Mouse (Mus musculus) liver, embryonic 15.5 days (tissue): Measurements from ENCODE around the gene Larp1b. TPM values are rescaled to one million over a fixed set of nuclear protein-coding genes. Genes with fewer than 3 reads are reported as not detected.

Experiments used
- ATAC-seq: fragments of 200-750 bp; cut with Nextera tagmentation; 2 replicates; pipeline ENCODE4 v1.8.0; 2017; ENCODE audit warnings: moderate number of reproducible peaks, mild to moderate bottlenecking, moderate library complexity; ENCODE audit not compliant: insufficient read depth
- H3K27ac ChIP-seq: fragments of 300-500 bp; sonication (generic); replicated peaks from 2 replicates; pipeline ENCODE4 v1.5.1; 2015; ENCODE audit warnings: mild to moderate bottlenecking, inconsistent platforms
- H3K27me3 ChIP-seq: fragments of 300-500 bp; sonication (generic); 2 replicates; pipeline ENCODE4 v1.6.1; 2015; ENCODE audit warnings: mild to moderate bottlenecking, inconsistent platforms
- H3K36me3 ChIP-seq: fragments of 300-500 bp; sonication (generic); replicated peaks from 2 replicates; pipeline ENCODE4 v1.6.1; 2015; ENCODE audit warnings: moderate library complexity, mild to moderate bottlenecking, inconsistent platforms
- H3K4me1 ChIP-seq: fragments of 300-500 bp; sonication (generic); replicated peaks from 2 replicates; pipeline ENCODE4 v1.6.1; 2015; ENCODE audit warnings: inconsistent platforms
- H3K4me2 ChIP-seq: fragments of 300-500 bp; sonication (generic); 2 replicates; pipeline ENCODE4 v1.6.1; 2015; ENCODE audit warnings: moderate library complexity, mild to moderate bottlenecking, inconsistent platforms
- H3K4me3 ChIP-seq: fragments of 300-500 bp; sonication (generic); replicated peaks from 2 replicates; pipeline ENCODE4 v1.5.1; 2015; ENCODE audit warnings: mild to moderate bottlenecking, inconsistent platforms
- H3K9ac ChIP-seq: fragments of 300-500 bp; sonication (generic); 2 replicates; pipeline ENCODE4 v1.6.1; 2015; ENCODE audit warnings: moderate library complexity, mild to moderate bottlenecking, inconsistent platforms
- H3K9me3 ChIP-seq: fragments of 300-500 bp; sonication (generic); replicated peaks from 2 replicates; pipeline ENCODE4 v1.6.1; 2016; ENCODE audit warnings: inconsistent platforms
- WGBS: fragments of 180-500 bp; shearing (Covaris S2); methylation state at CpG from one replicate; pipeline ENCODE4 v1.1.7; 2015; ENCODE audit warnings: mixed read lengths; ENCODE audit not compliant: insufficient replicate concordance; 5-methylcytosine and 5-hydroxymethylcytosine counted together
- polyA plus RNA-seq: library from polyadenylated mRNA; unstranded; fragments of >200 nt; fragmentation: Nextera tagmentation; extraction: Ambion mirVana; gene quantifications from 2 replicates; pipeline ENCODE4 v1.2.1, GENCODE M21; 2015

Larp1b gene
- polyA plus RNA-seq, 1 experiment from 2014 or later = 6.5 TPM

- Histone ChIP-seq H3K4me2 (no peak overlapping the region), H3K9ac (no peak overlapping the region), H3K4me1 (no peaks in the 10 kb centered on the region), H3K36me3 (no peaks in the 10 kb centered on the region), H3K27me3 (no peaks in the 10 kb centered on the region), H3K9me3 (no peaks in the 10 kb centered on the region), H3K4me3 (no peak overlapping the region), H3K27ac (no peak overlapping the region)
- 61% methylated on average over 6 of the region's 6 CpGs for WGBS
- no peak for ATAC-seq
Observed at GRCm38 (mm10) chr3:41021980-41022379, 72.4 kb downstream of the Larp1b start.

DNA sequence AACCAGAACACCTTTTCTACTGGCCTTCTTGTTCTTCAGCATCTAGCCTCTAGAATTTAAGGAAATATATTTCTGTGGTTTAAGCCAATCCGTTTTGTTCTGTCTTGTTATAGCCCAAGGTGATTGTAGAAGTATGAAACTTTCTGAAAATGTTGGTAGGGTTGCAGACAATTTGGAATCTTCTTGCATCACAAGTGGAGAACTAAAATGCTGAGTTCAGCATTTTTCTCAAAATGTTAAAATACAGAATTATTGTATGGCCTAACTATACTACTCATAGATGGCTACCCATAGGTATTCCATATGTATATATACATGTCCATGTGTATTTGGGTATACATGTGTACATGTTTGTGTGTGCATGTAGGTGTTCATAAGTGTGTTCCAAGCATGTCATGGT, 81.1 kb downstream of the Larp1b start:
- no peaks in the 10 kb centered on the region for H3K9me3 ChIP-seq
- no peaks in the 10 kb centered on the region for H3K4me1 ChIP-seq
- WGBS = 56% methylated on average over 1 of the region's 1 CpGs
- no peak overlapping the region for H3K9ac ChIP-seq
- no peak overlapping the region for H3K27ac ChIP-seq
- no peaks in the 10 kb centered on the region for H3K27me3 ChIP-seq
- H3K36me3 ChIP-seq = no peaks in the 10 kb centered on the region
- no peak for ATAC-seq
- H3K4me3 ChIP-seq = no peak overlapping the region
- no peak overlapping the region for H3K4me2 ChIP-seq

GRCm38 (mm10) chr3:41031286-41032210, 81.9 kb downstream of the Larp1b start:
- H3K27ac ChIP-seq = no peak overlapping the region
- no peaks in the 10 kb centered on the region for H3K9me3 ChIP-seq
- no peak overlapping the region for H3K4me3 ChIP-seq
- WGBS = 55% methylated on average over 12 of the region's 12 CpGs
- H3K9ac ChIP-seq = no peak overlapping the region
- H3K4me1 ChIP-seq = no peaks in the 10 kb centered on the region
- no peaks in the 10 kb centered on the region for H3K36me3 ChIP-seq
- no peaks in the 10 kb centered on the region for H3K27me3 ChIP-seq
- no peak overlapping the region for H3K4me2 ChIP-seq
- ATAC-seq = no peak

DNA sequence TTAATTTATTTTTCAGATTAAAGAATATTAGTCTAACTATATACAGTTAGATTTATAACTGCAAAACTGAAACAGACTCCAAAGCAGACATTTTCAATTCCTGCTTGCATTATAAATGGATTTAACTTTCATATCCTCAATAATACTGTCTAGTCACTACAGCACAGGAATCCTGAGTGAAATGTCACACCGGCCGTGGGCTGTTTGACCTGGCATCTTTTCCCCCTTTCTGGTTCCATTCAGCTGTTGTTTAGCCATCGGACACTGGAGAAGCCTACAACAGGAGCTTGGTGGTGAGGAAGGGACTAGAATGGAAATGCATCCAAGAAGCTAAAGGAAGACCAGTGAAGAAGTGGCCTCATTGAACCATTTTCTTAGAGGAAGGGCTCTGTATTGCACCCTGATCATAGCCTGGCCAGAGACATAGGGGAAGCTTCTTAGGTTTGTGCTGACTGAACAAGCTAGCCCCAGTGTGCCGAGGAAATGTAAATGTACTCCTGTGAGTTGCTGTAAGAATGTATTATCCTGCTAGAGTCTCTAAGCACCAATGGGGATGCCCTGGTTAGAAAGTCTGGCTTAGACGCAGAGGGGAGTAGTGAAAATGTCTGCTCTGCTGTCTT, 88.8 kb downstream of the Larp1b start:
- H3K9ac ChIP-seq = no peak overlapping the region
- H3K36me3 ChIP-seq = no peaks in the 10 kb centered on the region
- no peak overlapping the region for H3K4me2 ChIP-seq
- ATAC-seq = no peak
- H3K27ac ChIP-seq = no peak overlapping the region
- WGBS = 61% methylated on average over 5 of the region's 5 CpGs
- H3K9me3 ChIP-seq = no peaks in the 10 kb centered on the region
- no peaks in the 10 kb centered on the region for H3K4me1 ChIP-seq
- no peak overlapping the region for H3K4me3 ChIP-seq
- no peaks in the 10 kb centered on the region for H3K27me3 ChIP-seq

DNA sequence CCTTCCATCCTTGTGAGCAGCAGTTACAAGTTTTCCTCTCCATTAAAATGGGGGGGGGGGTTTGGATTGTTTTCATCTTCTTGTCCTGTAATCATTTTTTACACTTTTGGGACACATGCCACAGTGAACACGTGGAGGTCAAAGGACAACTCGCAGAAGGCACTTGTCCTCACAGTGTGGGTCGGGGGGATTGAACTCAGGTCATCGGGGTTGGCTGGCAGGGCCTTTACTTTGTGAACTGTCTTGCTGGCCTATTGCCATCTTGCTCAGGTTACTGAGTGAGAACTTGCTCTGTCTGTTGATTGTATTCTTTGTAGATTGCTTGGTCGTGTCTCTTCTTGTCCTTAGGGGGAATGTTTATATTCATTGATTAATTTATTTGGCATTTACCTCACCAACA, 91.6 kb downstream of the Larp1b start:
- no peaks in the 10 kb centered on the region for H3K36me3 ChIP-seq
- no peak overlapping the region for H3K9ac ChIP-seq
- WGBS = 61% methylated on average over 5 of the region's 5 CpGs
- H3K27ac ChIP-seq = no peak overlapping the region
- no peak overlapping the region for H3K4me2 ChIP-seq
- H3K4me1 ChIP-seq = no peaks in the 10 kb centered on the region
- no peaks in the 10 kb centered on the region for H3K27me3 ChIP-seq
- H3K4me3 ChIP-seq = no peak overlapping the region
- no peak for ATAC-seq
- no peaks in the 10 kb centered on the region for H3K9me3 ChIP-seq

DNA sequence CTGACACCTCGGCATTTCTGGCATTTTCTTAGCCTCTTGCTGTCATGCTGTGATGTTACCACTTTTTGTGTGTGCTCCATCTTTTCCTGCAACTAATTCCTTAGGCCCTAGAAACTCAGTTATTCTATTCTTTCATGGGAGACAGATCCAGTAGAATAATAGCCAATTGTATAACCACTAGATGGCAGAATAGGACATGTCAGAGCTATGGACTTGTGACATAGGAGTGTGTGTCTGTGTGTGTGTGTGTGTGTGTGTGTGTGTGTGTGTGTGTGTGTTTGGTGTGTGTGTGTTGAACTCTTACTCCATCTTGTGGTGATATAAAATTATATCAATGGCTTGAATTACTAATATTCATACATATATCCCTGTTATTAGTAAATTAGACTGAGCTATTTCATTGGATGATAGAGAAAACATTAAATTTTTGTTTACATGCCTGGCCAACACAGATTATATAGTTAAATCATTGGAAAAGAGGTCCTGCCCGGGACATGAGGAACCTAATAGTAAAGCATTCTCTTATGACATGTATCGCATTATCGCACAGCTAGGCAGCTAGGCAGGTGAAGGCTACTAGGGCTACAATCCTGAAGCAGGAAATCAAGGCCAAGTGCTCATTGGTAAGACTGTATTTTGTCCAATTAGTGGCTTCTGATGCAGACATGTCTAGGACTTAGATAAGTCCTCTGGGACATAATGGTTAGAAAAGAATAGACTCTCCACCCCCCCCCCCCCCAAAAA, 92.7 kb downstream of the Larp1b start:
- 59% methylated on average over 4 of the region's 4 CpGs for WGBS
- ATAC-seq = no peak
- Histone ChIP-seq H3K27ac (no peak overlapping the region), H3K4me1 (no peaks in the 10 kb centered on the region), H3K9ac (no peak overlapping the region), H3K36me3 (no peaks in the 10 kb centered on the region), H3K4me2 (no peak overlapping the region), H3K9me3 (no peaks in the 10 kb centered on the region), H3K4me3 (no peak overlapping the region), H3K27me3 (no peaks in the 10 kb centered on the region)

DNA sequence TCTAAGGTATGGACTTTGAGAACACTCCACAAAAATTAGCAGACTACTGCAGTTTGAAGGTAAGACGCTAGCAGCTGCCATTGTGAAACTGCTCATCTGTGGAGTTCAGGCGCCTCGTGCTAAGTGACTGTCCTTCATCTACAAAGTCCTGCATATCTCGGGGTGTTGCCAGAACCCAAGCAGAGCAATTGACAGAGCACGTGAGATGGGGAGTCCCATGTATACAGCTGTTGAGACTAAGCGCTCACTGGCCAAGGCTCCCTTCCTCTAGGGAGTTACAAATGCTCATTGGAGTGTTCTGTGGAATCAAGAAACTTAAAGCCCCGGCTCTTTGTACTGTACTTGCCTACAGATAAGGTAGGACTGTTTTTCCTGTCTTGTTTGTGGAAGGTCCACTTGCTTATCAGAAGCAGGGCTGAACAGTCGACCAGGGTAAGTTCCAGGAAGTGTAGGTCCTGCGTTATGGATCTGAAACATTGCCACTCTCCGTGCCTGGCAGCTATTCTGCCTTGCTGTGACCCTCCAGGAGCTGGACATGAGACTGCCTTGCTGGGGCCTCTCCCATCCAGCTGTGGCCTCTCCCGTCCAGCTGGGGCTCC, 94.2 kb downstream of the Larp1b start:
- Histone ChIP-seq H3K36me3 (no peaks in the 10 kb centered on the region), H3K4me1 (no peaks in the 10 kb centered on the region), H3K9me3 (no peaks in the 10 kb centered on the region), H3K27me3 (no peaks in the 10 kb centered on the region), H3K9ac (no peak overlapping the region), H3K4me3 (no peak overlapping the region), H3K27ac (no peak overlapping the region), H3K4me2 (no peak overlapping the region)
- 36% methylated on average over 11 of the region's 11 CpGs for whole genome bisulfite sequencing
- ATAC-seq = 0 out of 2 replicates have a peak, but pooled peaks have one; percentile 18

- Histone ChIP-seq H3K9me3 (no peaks in the 10 kb centered on the region), H3K36me3 (no peaks in the 10 kb centered on the region), H3K4me1 (no peaks in the 10 kb centered on the region), H3K9ac (no peak overlapping the region), H3K4me2 (no peak overlapping the region), H3K27me3 (no peaks in the 10 kb centered on the region), H3K4me3 (no peak overlapping the region), H3K27ac (no peak overlapping the region)
- ATAC-seq = no peak
- 62% methylated on average over 6 of the region's 6 CpGs for WGBS
Observed at GRCm38 (mm10) chr3:41047838-41048237, 98.2 kb downstream of the Larp1b start.

DNA sequence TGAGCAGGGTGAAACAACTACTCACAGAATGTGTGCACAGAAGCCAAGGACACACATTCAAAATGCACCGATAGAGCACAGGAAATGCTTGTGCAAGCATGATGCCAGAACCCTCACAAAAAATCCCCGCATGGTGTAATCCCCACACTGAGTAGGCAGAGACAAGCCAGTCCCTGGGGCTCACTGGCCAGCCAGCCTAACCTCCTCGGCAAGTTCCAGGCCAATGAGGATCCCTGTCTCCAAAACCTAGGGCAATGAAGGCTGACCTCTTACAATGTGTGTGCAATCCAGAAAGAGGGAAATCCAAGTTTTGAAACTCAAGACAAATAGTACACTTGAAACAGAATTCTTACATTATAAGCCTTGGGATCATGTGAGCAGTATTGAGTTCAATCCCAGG, 103.7 kb downstream of the Larp1b start:
- H3K4me3 ChIP-seq = no peak overlapping the region
- no peak overlapping the region for H3K27ac ChIP-seq
- H3K27me3 ChIP-seq = no peaks in the 10 kb centered on the region
- H3K36me3 ChIP-seq = no peaks in the 10 kb centered on the region
- H3K9me3 ChIP-seq = no peaks in the 10 kb centered on the region
- H3K9ac ChIP-seq = no peak overlapping the region
- no peaks in the 10 kb centered on the region for H3K4me1 ChIP-seq
- ATAC-seq = no peak
- 53% methylated on average over 3 of the region's 3 CpGs for WGBS
- H3K4me2 ChIP-seq = no peak overlapping the region

DNA sequence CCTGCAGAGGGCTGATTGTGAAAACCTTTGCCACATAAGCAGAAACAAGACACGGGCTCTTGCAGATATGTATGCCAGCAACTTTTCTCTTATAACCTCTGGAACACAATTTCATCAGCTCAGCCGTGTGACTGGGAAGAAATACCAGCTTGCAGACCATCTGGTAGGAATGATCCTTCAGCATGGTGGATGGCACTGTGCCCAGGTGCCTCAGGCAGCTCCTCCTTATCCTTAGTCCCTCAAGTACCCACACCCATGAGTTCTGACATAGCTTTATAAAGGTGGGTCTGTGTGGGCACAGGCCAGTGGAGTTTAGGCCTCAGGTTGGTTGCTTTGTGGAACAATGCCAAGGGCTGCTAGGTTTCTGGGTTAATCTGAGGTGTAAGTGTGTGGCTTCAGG, 108.8 kb downstream of the Larp1b start:
- no peak overlapping the region for H3K27ac ChIP-seq
- 49% methylated on average over 2 of the region's 2 CpGs for WGBS
- H3K4me2 ChIP-seq = no peak overlapping the region
- ATAC-seq = no peak
- no peak overlapping the region for H3K9ac ChIP-seq
- no peak overlapping the region for H3K4me3 ChIP-seq
- H3K4me1 ChIP-seq = no peaks in the 10 kb centered on the region
- H3K27me3 ChIP-seq = no peaks in the 10 kb centered on the region
- H3K9me3 ChIP-seq = no peaks in the 10 kb centered on the region
- H3K36me3 ChIP-seq = no peaks in the 10 kb centered on the region

GRCm38 (mm10) chr3:41059249-41059648, 109.6 kb downstream of the Larp1b start:
- 74% methylated on average over 3 of the region's 3 CpGs for WGBS
- no peaks in the 10 kb centered on the region for H3K27me3 ChIP-seq
- H3K9ac ChIP-seq = no peak overlapping the region
- no peak overlapping the region for H3K4me3 ChIP-seq
- H3K9me3 ChIP-seq = no peaks in the 10 kb centered on the region
- no peak for ATAC-seq
- H3K4me2 ChIP-seq = no peak overlapping the region
- no peaks in the 10 kb centered on the region for H3K4me1 ChIP-seq
- no peaks in the 10 kb centered on the region for H3K36me3 ChIP-seq
- no peak overlapping the region for H3K27ac ChIP-seq
